Mouse (Mus musculus) ES-E14 (cell line): ENCODE measurements around the gene Ccdc40.

ENCODE experiments used
- CHD2 ChIP-seq: IDR thresholded peaks from 2 replicates; pipeline ENCODE4 v1.6.1; 2014; ENCODE audit warnings: mild to moderate bottlenecking, low read depth, low read length, inconsistent platforms
- HCFC1 ChIP-seq: IDR thresholded peaks from 2 replicates; pipeline ENCODE4 v1.6.1; 2012; ENCODE audit warnings: low read length, inconsistent platforms, borderline replicate concordance; ENCODE audit not compliant: insufficient read depth
- MAFK ChIP-seq: IDR thresholded peaks from 2 replicates; pipeline ENCODE4 v1.6.1; 2014; ENCODE audit warnings: mild to moderate bottlenecking, low read depth, low read length, inconsistent platforms; ENCODE audit not compliant: insufficient read depth
- ZC3H11A ChIP-seq: IDR thresholded peaks from 2 replicates; pipeline ENCODE4 v1.6.1; 2012; ENCODE audit warnings: low read depth, mild to moderate bottlenecking, inconsistent platforms, low read length, borderline replicate concordance
- ZNF384 ChIP-seq: IDR thresholded peaks from 2 replicates; pipeline ENCODE4 v1.6.1; 2012; ENCODE audit warnings: low read depth, low read length, inconsistent platforms

DNA sequence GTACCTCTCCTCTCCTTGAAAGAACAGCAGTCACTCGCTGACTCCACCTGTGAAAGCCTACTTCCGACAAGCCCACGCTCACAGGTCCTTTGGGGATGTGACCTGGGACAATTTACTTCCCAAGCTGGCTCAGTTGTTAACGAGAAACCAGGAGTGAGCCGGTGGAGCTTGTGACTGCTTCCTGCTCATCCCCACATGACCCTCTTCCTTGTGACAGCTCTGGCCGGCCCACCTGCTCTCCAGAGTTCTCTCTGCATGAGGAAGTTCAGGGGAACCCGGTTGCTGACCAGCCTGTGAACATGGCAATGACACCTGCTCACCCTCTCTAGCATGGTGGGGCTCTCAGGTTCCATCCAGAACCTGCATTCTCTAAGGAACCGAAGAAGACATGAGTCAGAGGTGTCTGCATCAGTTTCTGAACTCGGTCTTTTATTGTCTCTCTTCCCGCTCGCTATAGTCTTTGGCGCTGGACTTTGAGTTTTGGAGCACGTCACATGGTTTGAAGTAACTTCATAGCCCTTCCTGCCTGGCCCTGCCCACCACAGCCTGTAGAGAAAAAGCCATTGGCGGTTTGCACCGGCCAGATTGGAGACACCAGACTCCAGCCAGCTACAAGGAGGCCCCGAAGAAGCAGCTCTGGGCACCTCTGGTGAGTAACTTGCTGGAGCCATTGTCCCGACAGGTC is 86.0 kb downstream of the Ccdc40 start:
- TF ChIP-seq HCFC1 (no peak), MAFK (no peak), ZNF384 (no peak), CHD2 (no peak), ZC3H11A (no peak)
